ENCODE assay signal across 31 mouse cellular contexts in the genomic region with DNA sequence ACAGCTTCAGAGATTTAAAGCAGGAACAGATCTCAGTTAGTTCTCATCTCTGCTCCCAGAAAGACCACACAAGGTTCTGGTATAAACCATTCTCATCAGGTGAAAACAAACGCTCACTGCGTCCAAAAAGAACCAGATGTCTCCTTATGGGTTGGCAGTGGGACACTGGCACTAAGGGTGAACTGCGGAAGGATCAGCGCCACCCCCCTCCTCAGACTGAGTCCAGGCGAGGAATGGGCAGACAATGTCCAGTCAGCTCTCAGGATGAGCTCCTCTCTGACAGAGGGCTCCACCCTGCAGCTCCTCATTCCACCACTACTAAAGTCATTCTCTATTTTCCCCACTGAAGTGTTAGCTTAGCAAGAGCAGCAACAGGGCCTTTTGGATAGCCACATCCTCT.
"Had no signal": no experiment of that assay in that cellular context is flagged by ENCODE, and none has a peak within 500 bp of the region (broad histone marks: within the 10 kb centered on the region; RNA-seq: fewer than 3 reads in every experiment).

No protein-coding gene starts in this region.

- H3K4me2 ChIP-seq: heart, embryonic 11.5 days; heart, embryonic 12.5 days; heart, embryonic 13.5 days; heart, embryonic 15.5 days; hindbrain, embryonic 12.5 days; hindbrain, embryonic 13.5 days; hindbrain, embryonic 14.5 days; hindbrain, embryonic 15.5 days; intestine, embryonic 15.5 days; kidney, embryonic 15.5 days had no signal

- H3K27me3 ChIP-seq: hindbrain, embryonic 15.5 days had no signal

- H3K4me1 ChIP-seq: heart, embryonic 13.5 days had no signal

- H3K36me3 ChIP-seq: heart, embryonic 10.5 days; heart, embryonic 12.5 days; heart, embryonic 13.5 days; heart, embryonic 15.5 days; hindbrain, embryonic 10.5 days; hindbrain, embryonic 12.5 days; hindbrain, embryonic 13.5 days; hindbrain, embryonic 15.5 days; intestine, embryonic 15.5 days; kidney, embryonic 15.5 days had no signal

- H3K9me3 ChIP-seq: heart, embryonic 10.5 days; heart, embryonic 12.5 days; heart, embryonic 13.5 days; heart, embryonic 15.5 days; hindbrain, embryonic 10.5 days; hindbrain, embryonic 12.5 days; hindbrain, embryonic 13.5 days; hindbrain, embryonic 15.5 days; intestine, embryonic 15.5 days; kidney, embryonic 15.5 days had no signal

- ATAC-seq: hindbrain, embryonic 16.5 days; hindbrain, postnatal 0 days; inflammation-experienced regulatory T-cells, adult 6 months; intestine, embryonic 15.5 days; intestine, embryonic 16.5 days; intestine, postnatal 0 days had no signal

- H3K27ac ChIP-seq: heart, embryonic 10.5 days; heart, embryonic 13.5 days; heart, embryonic 15.5 days; hindbrain, embryonic 10.5 days; hindbrain, embryonic 12.5 days; hindbrain, embryonic 13.5 days; hindbrain, embryonic 14.5 days; hindbrain, embryonic 15.5 days; hindbrain, postnatal 0 days; intestine, embryonic 15.5 days; kidney, embryonic 15.5 days; kidney, postnatal 0 days had no signal

- H3K4me3 ChIP-seq: heart, embryonic 10.5 days; heart, embryonic 12.5 days; heart, embryonic 13.5 days; heart, embryonic 15.5 days; hindbrain, embryonic 10.5 days; hindbrain, embryonic 12.5 days; hindbrain, embryonic 13.5 days; hindbrain, embryonic 15.5 days; intestine, embryonic 15.5 days; kidney, embryonic 15.5 days had no signal

- H3K9ac ChIP-seq: heart, embryonic 12.5 days; heart, embryonic 13.5 days; heart, embryonic 15.5 days; hindbrain, embryonic 12.5 days; hindbrain, embryonic 13.5 days; hindbrain, embryonic 14.5 days; hindbrain, embryonic 15.5 days; intestine, embryonic 15.5 days; kidney, embryonic 15.5 days had no signal

- DNase-seq: heart, postnatal 36 days; heart, postnatal 4 days; kidney, adult 11 months; kidney, adult 18-20 months; kidney, adult 2 months; kidney, adult 8-10 months; kidney, adult 9 months; kidney, postnatal 10 days; kidney, postnatal 14 days; kidney, postnatal 25 days; kidney, postnatal 36 days; kidney, postnatal 4 days; layer of hippocampus, postnatal 36 days had no signal
